In the genomic region with DNA sequence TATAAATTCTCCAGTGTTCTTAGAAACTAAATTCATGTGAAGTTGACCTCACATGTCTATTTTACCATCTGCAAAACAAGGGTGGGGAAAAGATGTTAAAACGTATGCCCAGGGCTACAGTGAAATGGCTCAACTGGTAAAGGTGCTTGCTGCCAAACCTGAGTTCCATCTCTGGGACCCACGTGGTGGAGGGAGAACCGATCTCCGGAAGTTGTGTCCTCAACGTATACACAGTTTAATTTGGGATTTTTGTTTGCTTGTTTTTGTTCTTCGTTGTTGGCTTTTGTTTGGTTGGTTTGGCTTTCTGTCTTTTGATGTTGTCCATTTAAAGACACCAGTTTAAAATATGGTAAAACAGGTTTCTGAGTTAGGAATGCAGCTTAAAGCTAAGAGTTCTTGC, we compare ENCODE assay signal across 9 mouse cellular contexts. TPM values are rescaled to one million over a fixed set of nuclear protein-coding genes. Genes with fewer than 3 reads are reported as not detected.
DNase-seq lines count a peak whose midpoint lies in the region; ATAC-seq and TF ChIP-seq lines count a peak whose summit lies in the region.
"Had no signal": no experiment of that assay in that cellular context is flagged by ENCODE, and none has a peak within 500 bp of the region (broad histone marks: within the 10 kb centered on the region; RNA-seq: fewer than 3 reads in every experiment).

No protein-coding gene starts in this region.

- H3K36me3 ChIP-seq in lung, embryonic 16.5 days (ENCODE audit: control insufficient read depth, insufficient read depth, low read length): peaks cover 10% of the 10 kb centered on the region
- peaks cover 10% of the 10 kb centered on the region for H3K36me3 ChIP-seq in embryonic facial prominence, embryonic 15.5 days
- H3K36me3 ChIP-seq in limb, embryonic 12.5 days: peaks cover 28% of the 10 kb centered on the region
- peaks cover 16% of the 10 kb centered on the region for H3K36me3 ChIP-seq in small intestine, adult 2 months (ENCODE audit: control insufficient read depth, insufficient read depth, low read length)

- no peak overlapping the region for H3K27ac ChIP-seq in lung, embryonic 16.5 days (ENCODE audit: low read length)
- no peak overlapping the region for H3K27ac ChIP-seq in embryonic facial prominence, embryonic 15.5 days (replicated peaks)
- H3K27ac ChIP-seq in limb, embryonic 12.5 days: no peak overlapping the region
- H3K27ac ChIP-seq in small intestine, adult 2 months (ENCODE audit: insufficient read depth, low read depth, low read length): no peak overlapping the region

- WGBS in lung, embryonic 16.5 days: 45% methylated on average over 6 of the region's 6 CpGs
- WGBS in embryonic facial prominence, embryonic 15.5 days: 50% methylated on average over 6 of the region's 6 CpGs
- WGBS in limb, embryonic 12.5 days: 59% methylated on average over 6 of the region's 6 CpGs
- WGBS in small intestine, adult 2 months: 21% methylated on average over 6 of the region's 6 CpGs

- H3K4me3 ChIP-seq in lung, embryonic 16.5 days (ENCODE audit: low read length): peak overlapping the region; percentile 84
- peak overlapping the region; percentile 93 for H3K4me3 ChIP-seq in embryonic facial prominence, embryonic 15.5 days (replicated peaks)
- peak overlapping the region; percentile 88 for H3K4me3 ChIP-seq in limb, embryonic 12.5 days (replicated peaks)
- H3K4me3 ChIP-seq in small intestine, adult 2 months (ENCODE audit: low read depth, low read length): peak overlapping the region; percentile 49

- peak overlapping the region; percentile 78 for H3K4me2 ChIP-seq in lung, embryonic 16.5 days (ENCODE audit: low read depth, low read length)
- H3K4me2 ChIP-seq in embryonic facial prominence, embryonic 15.5 days (replicated peaks): peak overlapping the region; percentile 89
- H3K4me2 ChIP-seq in limb, embryonic 12.5 days: peak overlapping the region; percentile 93

- no peak for ATAC-seq in lung, embryonic 16.5 days (ENCODE audit: low read depth)
- ATAC-seq in embryonic facial prominence, embryonic 15.5 days (ENCODE audit: insufficient number of reproducible peaks, low FRiP score, low TSS enrichment, low read depth): no peak
- ATAC-seq in limb, embryonic 12.5 days (ENCODE audit: insufficient number of reproducible peaks, insufficient read depth, low FRiP score, low TSS enrichment, low read depth): no peak

- no peaks in the 10 kb centered on the region for H3K9me3 ChIP-seq in lung, embryonic 16.5 days (ENCODE audit: control insufficient read depth, low read length)
- H3K9me3 ChIP-seq in embryonic facial prominence, embryonic 15.5 days (replicated peaks): no peaks in the 10 kb centered on the region
- H3K9me3 ChIP-seq in limb, embryonic 12.5 days: no peaks in the 10 kb centered on the region

- DNase-seq in lung, postnatal 10 days: no peak
- DNase-seq in MN1 (ENCODE audit: low spot score): no peak
- DNase-seq in testis, postnatal 14 days (ENCODE audit: low spot score): no peak
- DNase-seq in ovary, postnatal 14 days (ENCODE audit: low spot score): no peak
- DNase-seq: cerebellum, postnatal 10 days had no signal

- peak overlapping the region; percentile 92; the same call in 1 of the 2 replicates for H3K9ac ChIP-seq in lung, embryonic 16.5 days (ENCODE audit: low read length)
- H3K9ac ChIP-seq in embryonic facial prominence, embryonic 15.5 days: peak overlapping the region; percentile 88
- peak overlapping the region; percentile 89; the same call in 1 of the 2 replicates for H3K9ac ChIP-seq in limb, embryonic 12.5 days (replicated peaks)

- H3K4me1 ChIP-seq in lung, embryonic 16.5 days (replicated peaks; ENCODE audit: control insufficient read depth, insufficient read depth, low read length): peaks cover 15% of the 10 kb centered on the region
- H3K4me1 ChIP-seq in embryonic facial prominence, embryonic 15.5 days: peaks cover 17% of the 10 kb centered on the region
- H3K4me1 ChIP-seq in limb, embryonic 12.5 days (replicated peaks): peaks cover 23% of the 10 kb centered on the region
- H3K4me1 ChIP-seq in small intestine, adult 2 months (ENCODE audit: control insufficient read depth, insufficient read depth, insufficient read length, low read length): peaks cover 6% of the 10 kb centered on the region; the same call in 1 of the 2 replicates

- TF ChIP-seq POLR2A in small intestine, adult 2 months (IDR thresholded peaks at IDR 0.05; ENCODE audit: low read depth, low read length): no peak

- no peak for TF ChIP-seq CTCF in small intestine, adult 2 months (IDR thresholded peaks at IDR 0.05; ENCODE audit: extremely low read depth, insufficient read length, insufficient replicate concordance, low read depth, low read length)

- no peaks in the 10 kb centered on the region for H3K27me3 ChIP-seq in lung, embryonic 16.5 days (ENCODE audit: control insufficient read depth, insufficient read depth, low read depth, low read length)
- no peaks in the 10 kb centered on the region for H3K27me3 ChIP-seq in embryonic facial prominence, embryonic 15.5 days
- no peaks in the 10 kb centered on the region for H3K27me3 ChIP-seq in limb, embryonic 12.5 days
- no peaks in the 10 kb centered on the region for H3K27me3 ChIP-seq in small intestine, adult 2 months (ENCODE audit: control insufficient read depth, insufficient read depth, low read length)

RNA-seq across cellular contexts. Expression of a gene that starts 0.9 kb away (rescaled TPM):
- polyA plus RNA-seq in lung, embryonic 16.5 days (2015; fragmentation: Nextera tagmentation; extraction: Ambion mirVana): 40.6 and 41.7 TPM in 2 replicates
- 47.1 and 48.5 TPM in 2 replicates for polyA plus RNA-seq in embryonic facial prominence, embryonic 15.5 days (2015; fragmentation: Nextera tagmentation; extraction: Ambion mirVana)
- polyA plus RNA-seq in limb, embryonic 12.5 days (2016; fragmentation: Nextera tagmentation; extraction: Ambion mirVana): 51.3 TPM in 2 replicates
- polyA plus RNA-seq in small intestine, adult 2 months (2012; rRNA removed): 3.1 and 5.9 TPM in 2 replicates

RNA-seq across cellular contexts. Expression of a gene that starts 0.9 kb away (rescaled TPM):
- 21.4 and 23.5 TPM in 2 replicates for polyA plus RNA-seq in lung, embryonic 16.5 days (2015; fragmentation: Nextera tagmentation; extraction: Ambion mirVana)
- polyA plus RNA-seq in embryonic facial prominence, embryonic 15.5 days (2015; fragmentation: Nextera tagmentation; extraction: Ambion mirVana): 21.2 and 23.4 TPM in 2 replicates
- polyA plus RNA-seq in limb, embryonic 12.5 days (2016; fragmentation: Nextera tagmentation; extraction: Ambion mirVana): 24.0 and 25.3 TPM in 2 replicates
- polyA plus RNA-seq in small intestine, adult 2 months (2012; rRNA removed): 14.4 and 22.7 TPM in 2 replicates

RNA-seq across cellular contexts. Expression of a gene that starts 44.5 kb away (rescaled TPM):
- polyA plus RNA-seq in lung, embryonic 16.5 days (2015; fragmentation: Nextera tagmentation; extraction: Ambion mirVana): 1,668 and 1,763 TPM in 2 replicates
- polyA plus RNA-seq in embryonic facial prominence, embryonic 15.5 days (2015; fragmentation: Nextera tagmentation; extraction: Ambion mirVana): 1,512 and 1,560 TPM in 2 replicates
- 1,576 and 1,625 TPM in 2 replicates for polyA plus RNA-seq in limb, embryonic 12.5 days (2016; fragmentation: Nextera tagmentation; extraction: Ambion mirVana)
- 766 and 1,649 TPM in 2 replicates for polyA plus RNA-seq in small intestine, adult 2 months (2012; rRNA removed)

RNA-seq across cellular contexts. Expression of a gene that starts 45.2 kb away (rescaled TPM):
- not detected in 2 replicates for polyA plus RNA-seq in lung, embryonic 16.5 days (2015; fragmentation: Nextera tagmentation; extraction: Ambion mirVana)
- polyA plus RNA-seq in embryonic facial prominence, embryonic 15.5 days (2015; fragmentation: Nextera tagmentation; extraction: Ambion mirVana): not detected in 2 replicates
- 0.61 and 2.3 TPM in 2 replicates for polyA plus RNA-seq in limb, embryonic 12.5 days (2016; fragmentation: Nextera tagmentation; extraction: Ambion mirVana)
- polyA plus RNA-seq in small intestine, adult 2 months (2012; rRNA removed): not detected in 2 replicates

RNA-seq across cellular contexts. Expression of a gene that starts 54.0 kb away (rescaled TPM):
- polyA plus RNA-seq in lung, embryonic 16.5 days (2015; fragmentation: Nextera tagmentation; extraction: Ambion mirVana): 0.55 TPM in 1 of 2 replicates, not detected in the other
- polyA plus RNA-seq in embryonic facial prominence, embryonic 15.5 days (2015; fragmentation: Nextera tagmentation; extraction: Ambion mirVana): 0.80 TPM in 1 of 2 replicates, not detected in the other
- polyA plus RNA-seq in limb, embryonic 12.5 days (2016; fragmentation: Nextera tagmentation; extraction: Ambion mirVana): 0.35 and 0.49 TPM in 2 replicates
- polyA plus RNA-seq in small intestine, adult 2 months (2012; rRNA removed): 0.56 TPM in 1 of 2 replicates, not detected in the other
